Mouse (Mus musculus): ENCODE measurements around the gene Ppm1g. TPM values are rescaled to one million over a fixed set of nuclear protein-coding genes. Genes with fewer than 3 reads are reported as not detected.
"Not testable (repeated sequence)": the region's sequence is repeated elsewhere in the genome, so short reads cannot be mapped to it uniquely, and the experiment has no call there.

Gene Ppm1g
- polyA plus RNA-seq, 1 experiment from 2014 or later = 102 TPM

DNA sequence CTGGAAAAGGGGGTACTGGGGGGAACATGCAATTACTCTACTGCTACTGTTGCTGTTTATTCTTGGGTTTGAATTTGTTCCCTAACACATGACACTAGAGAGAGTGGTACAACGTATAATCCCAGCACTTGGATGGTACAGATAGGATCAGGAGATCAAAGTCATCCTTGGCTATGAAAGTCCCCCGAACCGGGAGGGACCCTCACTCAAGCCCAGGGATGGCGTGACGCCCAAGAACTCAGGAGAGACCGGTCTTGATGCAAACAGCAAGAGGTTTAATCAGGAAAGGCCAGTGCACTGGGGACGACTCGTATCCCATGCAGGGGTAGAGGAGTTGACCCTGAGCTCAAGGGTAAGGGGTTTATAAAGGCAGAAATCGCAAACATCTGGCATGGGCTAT lies 2.2 kb upstream of the Ppm1g start:
- ATAC-seq (ENCODE audit: low read depth) (no peak), DNase-seq (ENCODE audit: low spot score) (no peak)
- 87% methylated on average over 9 of the region's 9 CpGs for WGBS

DNA sequence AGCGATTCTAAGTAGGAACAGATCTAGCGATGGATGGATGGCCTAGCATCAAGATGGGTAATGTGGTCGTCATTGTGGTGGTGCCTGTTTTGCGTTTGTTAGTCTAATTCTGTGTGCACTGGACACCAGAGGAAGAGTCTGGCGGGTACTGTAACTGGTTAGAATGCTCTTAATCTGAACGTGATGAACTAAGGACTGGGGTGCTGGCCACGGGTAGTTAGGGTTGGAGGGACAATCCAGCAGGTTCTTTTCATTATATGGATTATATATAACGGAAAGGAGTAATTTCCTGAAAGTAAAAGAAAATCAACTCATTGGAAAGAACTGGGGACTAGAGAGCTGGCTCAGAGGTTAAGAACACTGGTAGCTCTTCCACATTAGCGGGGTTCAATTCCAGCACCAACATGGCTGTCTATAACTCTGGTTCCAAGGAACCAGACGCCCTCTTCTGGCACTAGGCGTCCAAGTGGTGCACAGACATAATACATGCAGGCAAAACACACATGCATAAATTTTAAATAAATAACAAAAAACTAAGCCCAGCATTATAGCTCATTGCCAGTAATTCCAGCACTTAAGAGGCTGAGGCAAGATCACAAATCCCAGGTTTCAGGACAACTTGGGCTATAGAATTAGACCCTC lies 938 bp upstream of the Ppm1g start:
- H3K9ac ChIP-seq (ENCODE audit: low read depth, low read length) = peak overlapping the region; percentile 87
- no peaks in the 10 kb centered on the region for H3K36me3 ChIP-seq (ENCODE audit: control insufficient read depth, insufficient read depth, low read length)
- ATAC-seq (ENCODE audit: low read depth) (no peak), DNase-seq (ENCODE audit: low spot score) (peak; percentile 83)
- WGBS = 11% methylated on average over 11 of the region's 11 CpGs
- H3K4me2 ChIP-seq (ENCODE audit: low read depth, low read length) = peak overlapping the region; percentile 77
- peak overlapping the region; percentile 100 for H3K4me3 ChIP-seq (ENCODE audit: low read depth, low read length)
- no peaks in the 10 kb centered on the region for H3K27me3 ChIP-seq (replicated peaks; ENCODE audit: control insufficient read depth, insufficient read depth, low read length)
- H3K27ac ChIP-seq (replicated peaks; ENCODE audit: low read depth, low read length) = peak overlapping the region; percentile 92
- no peaks in the 10 kb centered on the region for H3K9me3 ChIP-seq (ENCODE audit: control insufficient read depth, low read length)
- no peaks in the 10 kb centered on the region for H3K4me1 ChIP-seq (ENCODE audit: control insufficient read depth, insufficient read depth, low read length)

More for the DNA sequence above, 2.2 kb upstream of the Ppm1g start:
- H3K27me3 ChIP-seq (replicated peaks; ENCODE audit: control insufficient read depth, insufficient read depth, low read length) = no peaks in the 10 kb centered on the region
- no peak overlapping the region for H3K4me2 ChIP-seq (ENCODE audit: low read depth, low read length)
- H3K4me1 ChIP-seq (ENCODE audit: control insufficient read depth, insufficient read depth, low read length) = no peaks in the 10 kb centered on the region
- H3K27ac ChIP-seq (replicated peaks; ENCODE audit: low read depth, low read length) = no peak overlapping the region
- no peak overlapping the region for H3K4me3 ChIP-seq (ENCODE audit: low read depth, low read length)
- H3K36me3 ChIP-seq (ENCODE audit: control insufficient read depth, insufficient read depth, low read length) = no peaks in the 10 kb centered on the region
- no peak overlapping the region for H3K9ac ChIP-seq (ENCODE audit: low read depth, low read length)
- H3K9me3 ChIP-seq (ENCODE audit: control insufficient read depth, low read length) = no peaks in the 10 kb centered on the region

DNA sequence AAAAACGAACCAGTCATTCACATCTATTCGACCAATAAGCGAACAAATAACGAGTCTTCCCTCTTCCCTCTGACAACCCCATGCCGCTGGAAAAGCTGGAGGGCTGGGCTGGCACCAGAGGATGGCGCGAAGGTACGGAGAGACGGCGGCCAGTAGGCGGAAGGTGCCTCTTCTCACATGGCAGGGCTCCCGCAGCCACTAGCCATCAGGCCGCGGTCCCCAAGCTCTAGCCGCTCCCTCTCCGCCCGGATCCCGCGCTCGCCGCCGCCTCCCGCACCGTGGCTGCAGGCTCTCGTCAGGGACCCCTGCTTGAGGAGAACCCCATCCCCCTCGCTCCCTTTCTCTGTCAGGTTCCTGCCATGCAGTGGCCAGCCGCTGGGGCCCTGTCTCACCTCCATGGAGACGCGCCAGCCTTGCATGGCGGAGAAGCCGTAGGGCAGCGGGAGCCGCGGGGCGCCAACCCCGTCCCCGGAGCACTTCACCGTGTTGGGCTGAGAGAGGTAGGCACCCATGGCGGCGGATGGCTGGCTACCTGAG lies 508 bp downstream of the Ppm1g start:
- no peaks in the 10 kb centered on the region for H3K9me3 ChIP-seq (ENCODE audit: control insufficient read depth, low read length)
- ATAC-seq (ENCODE audit: low read depth) (peak; percentile 42; the same call in 1 of the 2 replicates), DNase-seq (ENCODE audit: low spot score) (peak; percentile 45)
- no peaks in the 10 kb centered on the region for H3K27me3 ChIP-seq (replicated peaks; ENCODE audit: control insufficient read depth, insufficient read depth, low read length)
- no peaks in the 10 kb centered on the region for H3K36me3 ChIP-seq (ENCODE audit: control insufficient read depth, insufficient read depth, low read length)
- peak overlapping the region; percentile 77 for H3K4me2 ChIP-seq (ENCODE audit: low read depth, low read length)
- peak overlapping the region; percentile 87 for H3K9ac ChIP-seq (ENCODE audit: low read depth, low read length)
- H3K4me3 ChIP-seq (ENCODE audit: low read depth, low read length) = peak overlapping the region; percentile 100
- H3K27ac ChIP-seq (replicated peaks; ENCODE audit: low read depth, low read length) = peak overlapping the region; percentile 92
- no peaks in the 10 kb centered on the region for H3K4me1 ChIP-seq (ENCODE audit: control insufficient read depth, insufficient read depth, low read length)
- under 1% methylated on average over 24 of the region's 40 CpGs for WGBS

DNA sequence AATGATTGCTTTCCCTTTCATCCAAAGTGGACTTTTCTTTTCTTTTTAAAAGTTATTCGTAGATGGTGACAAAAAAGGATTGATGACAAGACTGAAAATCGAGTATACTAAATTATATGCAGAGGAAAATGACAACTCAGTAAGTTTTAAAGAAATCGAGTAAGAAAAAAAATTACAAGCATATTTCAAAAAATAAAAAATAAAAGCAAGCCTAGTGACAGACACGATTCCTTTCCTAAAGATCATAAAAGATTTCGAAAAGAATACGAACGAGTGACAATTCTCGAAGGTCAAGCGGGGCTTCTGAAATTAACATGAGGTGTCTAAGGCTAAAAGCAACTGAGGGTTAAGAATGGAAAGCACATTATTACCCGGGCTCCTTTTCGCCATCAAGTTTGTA lies 1.0 kb downstream of the Ppm1g start:
- Histone ChIP-seq H3K4me1 (ENCODE audit: control insufficient read depth, insufficient read depth, low read length) (no peaks in the 10 kb centered on the region), H3K4me3 (ENCODE audit: low read depth, low read length) (peak overlapping the region; percentile 100), H3K9me3 (ENCODE audit: control insufficient read depth, low read length) (no peaks in the 10 kb centered on the region), H3K27ac (replicated peaks; ENCODE audit: low read depth, low read length) (peak overlapping the region; percentile 92), H3K4me2 (ENCODE audit: low read depth, low read length) (peak overlapping the region; percentile 77), H3K9ac (ENCODE audit: low read depth, low read length) (peak overlapping the region; percentile 87), H3K36me3 (ENCODE audit: control insufficient read depth, insufficient read depth, low read length) (no peaks in the 10 kb centered on the region), H3K27me3 (replicated peaks; ENCODE audit: control insufficient read depth, insufficient read depth, low read length) (no peaks in the 10 kb centered on the region)
- DNase-seq (ENCODE audit: low spot score) = no peak
- WGBS = 2% methylated on average over 11 of the region's 11 CpGs
- no peak for ATAC-seq (ENCODE audit: low read depth)

DNA sequence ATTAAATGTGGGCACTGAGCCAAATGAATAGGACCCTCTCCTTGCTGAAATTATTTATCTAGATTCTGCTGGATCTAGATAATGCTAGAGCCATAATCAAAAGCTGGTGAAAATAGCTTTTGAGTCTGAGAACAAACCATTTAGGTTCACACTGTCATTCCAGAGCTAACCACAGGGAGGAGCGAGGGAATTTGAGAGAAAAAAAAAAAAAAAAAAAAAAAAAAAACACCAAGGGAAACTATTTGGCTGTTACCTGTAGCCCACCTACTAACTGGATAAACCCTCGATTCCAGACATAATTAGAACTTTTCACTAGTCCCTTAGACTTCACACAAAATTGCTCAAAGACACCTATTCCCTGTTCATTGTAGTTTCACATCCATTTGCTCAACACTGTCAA lies 1.4 kb downstream of the Ppm1g start:
- no peak overlapping the region for H3K27ac ChIP-seq (replicated peaks; ENCODE audit: low read depth, low read length)
- H3K27me3 ChIP-seq (replicated peaks; ENCODE audit: control insufficient read depth, insufficient read depth, low read length) = no peaks in the 10 kb centered on the region
- H3K4me3 ChIP-seq (ENCODE audit: low read depth, low read length) = peak overlapping the region; percentile 100
- no peaks in the 10 kb centered on the region for H3K36me3 ChIP-seq (ENCODE audit: control insufficient read depth, insufficient read depth, low read length)
- WGBS = 4% methylated on average over 2 of the region's 2 CpGs
- no peaks in the 10 kb centered on the region for H3K9me3 ChIP-seq (ENCODE audit: control insufficient read depth, low read length)
- ATAC-seq (ENCODE audit: low read depth) (no peak), DNase-seq (ENCODE audit: low spot score) (peak; percentile 52)
- H3K4me2 ChIP-seq (ENCODE audit: low read depth, low read length) = peak overlapping the region; percentile 77
- no peak overlapping the region for H3K9ac ChIP-seq (ENCODE audit: low read depth, low read length)
- H3K4me1 ChIP-seq (ENCODE audit: control insufficient read depth, insufficient read depth, low read length) = no peaks in the 10 kb centered on the region

DNA sequence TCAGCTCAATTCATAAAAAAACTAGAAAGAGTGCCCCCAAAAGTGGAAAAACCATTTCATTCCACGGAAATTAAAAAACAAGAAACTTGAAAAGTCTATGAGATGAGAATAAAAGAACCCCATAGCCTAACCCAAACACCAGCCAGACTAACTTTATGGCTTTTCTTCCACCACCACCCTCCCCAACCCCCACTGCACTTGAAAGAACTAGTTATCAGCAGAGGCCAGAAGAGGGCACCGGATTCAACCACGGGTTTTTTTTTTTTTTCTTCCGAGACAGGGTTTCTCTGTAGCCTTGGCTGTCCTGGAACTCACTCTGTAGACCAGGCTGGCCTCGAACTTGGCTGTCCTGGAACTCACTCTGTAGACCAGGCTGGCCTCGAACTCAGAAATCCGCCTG lies 2.2 kb downstream of the Ppm1g start:
- ATAC-seq (ENCODE audit: low read depth) (no peak), DNase-seq (ENCODE audit: low spot score) (no peak)
- H3K9ac ChIP-seq (ENCODE audit: low read depth, low read length) = no peak overlapping the region
- H3K4me1 ChIP-seq (ENCODE audit: control insufficient read depth, insufficient read depth, low read length) = no peaks in the 10 kb centered on the region
- peak overlapping the region; percentile 77; the same call in 1 of the 2 replicates for H3K4me2 ChIP-seq (ENCODE audit: low read depth, low read length)
- H3K27me3 ChIP-seq (replicated peaks; ENCODE audit: control insufficient read depth, insufficient read depth, low read length) = no peaks in the 10 kb centered on the region
- H3K27ac ChIP-seq (replicated peaks; ENCODE audit: low read depth, low read length) = no peak overlapping the region
- no peaks in the 10 kb centered on the region for H3K36me3 ChIP-seq (ENCODE audit: control insufficient read depth, insufficient read depth, low read length)
- 69% methylated on average over 7 of the region's 7 CpGs for WGBS
- H3K9me3 ChIP-seq (ENCODE audit: control insufficient read depth, low read length) = no peaks in the 10 kb centered on the region
- no peak overlapping the region for H3K4me3 ChIP-seq (ENCODE audit: low read depth, low read length)

DNA sequence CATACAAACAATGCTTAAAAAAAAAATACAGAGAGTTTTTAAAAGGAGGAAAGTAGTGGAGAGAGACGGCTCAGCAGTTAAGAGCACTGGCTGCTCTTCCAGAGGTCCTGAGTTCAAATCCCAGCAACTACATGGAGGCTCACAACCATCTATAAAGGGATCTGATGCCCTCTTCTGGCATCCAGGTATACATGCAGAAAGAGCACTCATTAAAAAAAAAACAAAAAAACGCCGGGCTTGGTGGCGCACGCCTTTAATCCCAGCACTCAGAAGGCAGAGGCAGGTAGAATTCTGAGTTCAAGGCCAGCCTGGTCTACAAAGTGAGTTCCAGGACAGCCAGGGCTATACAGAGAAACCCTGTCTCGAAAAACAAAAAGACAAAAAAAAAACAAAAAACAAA lies 3.9 kb downstream of the Ppm1g start:
- H3K27me3 ChIP-seq (replicated peaks; ENCODE audit: control insufficient read depth, insufficient read depth, low read length); H3K9me3 ChIP-seq (ENCODE audit: control insufficient read depth, low read length); ATAC-seq (ENCODE audit: low read depth); H3K4me3 ChIP-seq (ENCODE audit: low read depth, low read length); H3K27ac ChIP-seq (replicated peaks; ENCODE audit: low read depth, low read length); H3K4me2 ChIP-seq (ENCODE audit: low read depth, low read length); H3K9ac ChIP-seq (ENCODE audit: low read depth, low read length); H3K4me1 ChIP-seq (ENCODE audit: control insufficient read depth, insufficient read depth, low read length); DNase-seq (ENCODE audit: low spot score); H3K36me3 ChIP-seq (ENCODE audit: control insufficient read depth, insufficient read depth, low read length): not testable (repeated sequence)
- 91% methylated on average over 6 of the region's 6 CpGs for WGBS

DNA sequence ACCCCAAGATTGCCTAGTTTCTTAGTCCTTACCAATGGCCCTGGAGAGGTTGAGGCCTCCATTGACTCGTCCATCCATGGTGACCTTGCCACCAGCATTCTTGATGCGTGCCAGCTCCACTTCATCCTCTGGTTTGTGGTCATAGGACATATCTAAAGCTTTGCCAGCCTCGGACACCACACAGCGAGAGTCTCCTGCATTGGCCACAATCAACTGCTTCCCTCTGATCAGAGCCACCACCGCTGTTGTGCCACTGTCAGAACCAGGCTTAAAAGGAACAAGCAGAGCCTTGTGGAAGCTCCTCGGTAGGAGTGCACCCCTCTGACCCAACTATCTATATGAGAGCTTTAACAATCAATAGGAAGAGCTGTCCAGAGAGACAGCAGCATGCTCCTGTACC lies 16.1 kb downstream of the Ppm1g start:
- H3K27me3 ChIP-seq (replicated peaks; ENCODE audit: control insufficient read depth, insufficient read depth, low read length) = no peaks in the 10 kb centered on the region
- no peak overlapping the region for H3K4me3 ChIP-seq (ENCODE audit: low read depth, low read length)
- H3K4me2 ChIP-seq (ENCODE audit: low read depth, low read length) = no peak overlapping the region
- H3K27ac ChIP-seq (replicated peaks; ENCODE audit: low read depth, low read length) = no peak overlapping the region
- no peak overlapping the region for H3K9ac ChIP-seq (ENCODE audit: low read depth, low read length)
- peaks cover 65% of the 10 kb centered on the region for H3K36me3 ChIP-seq (ENCODE audit: control insufficient read depth, insufficient read depth, low read length)
- peaks cover 5% of the 10 kb centered on the region for H3K9me3 ChIP-seq (ENCODE audit: control insufficient read depth, low read length)
- H3K4me1 ChIP-seq (ENCODE audit: control insufficient read depth, insufficient read depth, low read length) = peaks cover 4% of the 10 kb centered on the region; the same call in 1 of the 2 replicates
- DNase-seq (ENCODE audit: low spot score) (no peak), ATAC-seq (ENCODE audit: low read depth) (no peak)
- 93% methylated on average over 6 of the region's 6 CpGs for WGBS

DNA sequence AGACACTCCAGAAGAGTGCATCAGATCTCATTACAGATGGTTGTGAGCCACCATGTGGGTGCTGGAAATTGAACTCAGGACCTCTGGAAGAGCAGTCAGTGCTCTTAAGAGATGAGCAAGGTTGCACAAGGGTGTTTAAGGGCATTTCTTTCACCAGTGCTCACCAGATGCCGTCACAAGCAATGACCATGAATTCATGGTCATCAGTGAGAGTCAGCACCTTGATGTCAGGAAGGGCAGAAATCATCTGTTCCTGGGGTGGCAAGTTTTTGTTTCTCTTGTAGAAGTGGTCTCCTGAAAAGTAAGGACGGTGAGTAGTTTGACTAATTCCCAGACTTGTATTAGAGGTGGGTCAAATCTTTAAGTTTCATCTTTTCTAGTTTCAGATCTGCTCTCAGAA lies 16.6 kb downstream of the Ppm1g start:
- H3K4me1 ChIP-seq (ENCODE audit: control insufficient read depth, insufficient read depth, low read length) = peaks cover 4% of the 10 kb centered on the region; the same call in 1 of the 2 replicates
- 84% methylated on average over 2 of the region's 2 CpGs for WGBS
- no peak overlapping the region for H3K4me2 ChIP-seq (ENCODE audit: low read depth, low read length)
- H3K36me3 ChIP-seq (ENCODE audit: control insufficient read depth, insufficient read depth, low read length) = peaks cover 70% of the 10 kb centered on the region
- DNase-seq (ENCODE audit: low spot score) (no peak), ATAC-seq (ENCODE audit: low read depth) (no peak)
- H3K4me3 ChIP-seq (ENCODE audit: low read depth, low read length) = no peak overlapping the region
- H3K27me3 ChIP-seq (replicated peaks; ENCODE audit: control insufficient read depth, insufficient read depth, low read length) = no peaks in the 10 kb centered on the region
- no peak overlapping the region for H3K9ac ChIP-seq (ENCODE audit: low read depth, low read length)
- no peak overlapping the region for H3K27ac ChIP-seq (replicated peaks; ENCODE audit: low read depth, low read length)
- peaks cover 5% of the 10 kb centered on the region for H3K9me3 ChIP-seq (ENCODE audit: control insufficient read depth, low read length)
